Mouse (Mus musculus) cerebellum, adult 2 months (tissue): Measurements from ENCODE around the gene Rprd1b. TPM values are rescaled to one million over a fixed set of nuclear protein-coding genes. Genes with fewer than 3 reads are reported as not detected.
A peak's percentile ranks its signal among the peaks of the same experiment; 100 is the strongest.

ENCODE experiments used
- DNase-seq, 2 experiments: peaks; one replicate each; pipeline ENCODE4 v3.0.0; 2021
- H3K27ac ChIP-seq: fragments of 200-500 bp; 2 replicates; pipeline ENCODE4 v1.5.1; 2012; ENCODE audit warnings: low read length, control low read depth, inconsistent platforms; ENCODE audit not compliant: insufficient read depth
- H3K27me3 ChIP-seq: fragments of 200-500 bp; 2 replicates; pipeline ENCODE4 v1.6.1; 2012; ENCODE audit warnings: inconsistent platforms, mild to moderate bottlenecking, low read length, moderate library complexity; ENCODE audit not compliant: control insufficient read depth, insufficient read depth
- H3K4me1 ChIP-seq: fragments of 200-500 bp; 2 replicates; pipeline ENCODE4 v1.6.1; 2011; ENCODE audit warnings: low read length; ENCODE audit not compliant: control insufficient read depth, insufficient read depth
- H3K4me3 ChIP-seq: fragments of 200-500 bp; replicated peaks from 2 replicates; pipeline ENCODE3; 2011; ENCODE audit warnings: mild to moderate bottlenecking, low read depth, low read length, control low read depth; ENCODE audit not compliant: insufficient read depth
- CTCF ChIP-seq: fragments of 200-500 bp; IDR thresholded peaks from 2 replicates; pipeline ENCODE4 v1.5.1; 2011; ENCODE audit warnings: low read depth, mild to moderate bottlenecking, control low read depth, low read length, moderate library complexity, borderline replicate concordance; ENCODE audit not compliant: insufficient read depth
- POLR2A ChIP-seq: fragments of 200-500 bp; IDR thresholded peaks from 2 replicates; pipeline ENCODE4 v1.6.1; 2011; ENCODE audit warnings: low read length, control low read depth, borderline replicate concordance; ENCODE audit not compliant: insufficient read depth
- WGBS: fragments of 180-500 bp; shearing (Covaris S2); methylation state at CpG from one replicate; pipeline ENCODE4 v1.1.7; 2018; 5-methylcytosine and 5-hydroxymethylcytosine counted together
- polyA plus RNA-seq: library from polyadenylated mRNA; depleted of rRNA; stranded (reverse); fragments of >200 nt; gene quantifications from 2 replicates; pipeline ENCODE4 v1.2.3, GENCODE M21; 2012; rRNA removed

Rprd1b gene
- polyA plus RNA-seq, 1 experiment = 22.4 TPM

- Histone ChIP-seq H3K27ac (no peak overlapping the region), H3K4me3 (no peak overlapping the region), H3K4me1 (peaks cover 13% of the 10 kb centered on the region), H3K27me3 (no peaks in the 10 kb centered on the region)
- DNase-seq = no peak
- WGBS = 92% methylated on average over 3 of the region's 3 CpGs
- TF ChIP-seq POLR2A = no peak
- no peak for TF ChIP-seq CTCF
Measured at GRCm38 (mm10) chr2:158175433-158175832, 147.1 kb downstream of the Rprd1b start.

- no peaks in the 10 kb centered on the region for H3K27me3 ChIP-seq
- 95% methylated on average over 9 of the region's 9 CpGs for WGBS
- no peak for TF ChIP-seq POLR2A
- no peak for TF ChIP-seq CTCF
- no peak for DNase-seq
- no peak overlapping the region for H3K4me3 ChIP-seq
- peaks cover 13% of the 10 kb centered on the region for H3K4me1 ChIP-seq
- H3K27ac ChIP-seq = no peak overlapping the region
Measured at GRCm38 (mm10) chr2:158176763-158177162, 148.5 kb downstream of the Rprd1b start.

GRCm38 (mm10) chr2:158177574-158177973, 149.3 kb downstream of the Rprd1b start:
- WGBS = 89% methylated on average over 3 of the region's 3 CpGs
- TF ChIP-seq CTCF = no peak
- TF ChIP-seq POLR2A = no peak
- H3K4me1 ChIP-seq = peaks cover 13% of the 10 kb centered on the region
- no peaks in the 10 kb centered on the region for H3K27me3 ChIP-seq
- DNase-seq = no peak
- no peak overlapping the region for H3K27ac ChIP-seq
- no peak overlapping the region for H3K4me3 ChIP-seq

GRCm38 (mm10) chr2:158178139-158178538, 149.8 kb downstream of the Rprd1b start:
- Histone ChIP-seq H3K4me1 (peaks cover 13% of the 10 kb centered on the region), H3K27ac (no peak overlapping the region), H3K27me3 (no peaks in the 10 kb centered on the region), H3K4me3 (no peak overlapping the region)
- 91% methylated on average over 4 of the region's 4 CpGs for WGBS
- TF ChIP-seq POLR2A = no peak
- no peak for DNase-seq

GRCm38 (mm10) chr2:158178696-158179369, 150.5 kb downstream of the Rprd1b start:
- H3K4me3 ChIP-seq = no peak overlapping the region
- no peak for TF ChIP-seq POLR2A
- TF ChIP-seq CTCF = no peak
- peak in 1 of 2 experiments; percentile 22 for DNase-seq
- H3K27me3 ChIP-seq = no peaks in the 10 kb centered on the region
- 42% methylated on average over 19 of the region's 19 CpGs for WGBS
- no peak overlapping the region for H3K27ac ChIP-seq
- peaks cover 13% of the 10 kb centered on the region for H3K4me1 ChIP-seq

- no peak overlapping the region for H3K4me3 ChIP-seq
- WGBS = 11% methylated on average over 18 of the region's 18 CpGs
- H3K4me1 ChIP-seq = peaks cover 13% of the 10 kb centered on the region
- no peak for TF ChIP-seq CTCF
- no peak for TF ChIP-seq POLR2A
- H3K27me3 ChIP-seq = no peaks in the 10 kb centered on the region
- no peak overlapping the region for H3K27ac ChIP-seq
- DNase-seq = peak; percentile 38 to 56
Measured at GRCm38 (mm10) chr2:158179370-158180111, 151.2 kb downstream of the Rprd1b start.

GRCm38 (mm10) chr2:158180797-158181196, 152.5 kb downstream of the Rprd1b start:
- no peak overlapping the region for H3K27ac ChIP-seq
- peaks cover 8% of the 10 kb centered on the region for H3K4me1 ChIP-seq
- H3K4me3 ChIP-seq = no peak overlapping the region
- TF ChIP-seq POLR2A = no peak
- TF ChIP-seq CTCF = peak; percentile 55
- 52% methylated on average over 9 of the region's 9 CpGs for WGBS
- peak in 1 of 2 experiments; percentile 25 for DNase-seq
- no peaks in the 10 kb centered on the region for H3K27me3 ChIP-seq

Other genes starting within 250 kb of the Rprd1b start
- 46.0 and 50.0 TPM in 2 replicates for gene Vstm2l, start 113.8 kb upstream of the Rprd1b start, polyA plus RNA-seq
- 19.9 and 21.4 TPM in 2 replicates for gene Tti1, start 64 bp upstream of the Rprd1b start, polyA plus RNA-seq
- 7.8 TPM in 2 replicates for gene Tgm2, start 117.9 kb downstream of the Rprd1b start, polyA plus RNA-seq
- 2.3 and 2.4 TPM in 2 replicates for gene D630003M21Rik, start 200.7 kb downstream of the Rprd1b start, polyA plus RNA-seq
- gene Bpi, start 229.6 kb downstream of the Rprd1b start, polyA plus RNA-seq = not detected in 2 replicates